In the genomic region with DNA sequence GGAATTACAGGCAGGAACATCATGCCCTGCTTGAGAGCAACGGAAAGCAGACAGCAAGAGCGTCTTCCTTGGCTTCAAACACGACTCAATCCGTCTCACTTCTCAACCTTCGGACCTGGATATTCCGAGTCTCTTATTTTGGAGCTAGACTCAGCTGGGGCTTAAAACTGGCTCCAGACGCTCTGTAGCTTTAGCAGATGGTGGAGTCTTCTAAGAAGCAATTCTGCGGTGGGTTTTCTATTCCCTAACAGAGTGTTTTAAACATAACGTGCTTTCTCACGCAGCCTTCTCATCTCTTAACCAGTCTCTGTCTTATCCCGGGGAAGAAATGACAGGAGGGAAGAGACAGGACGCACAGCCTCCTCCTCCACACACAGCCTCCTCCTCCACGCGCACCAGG, we compare ENCODE assay signal across 27 mouse cellular contexts. TPM values are rescaled to one million over a fixed set of nuclear protein-coding genes. Genes with fewer than 3 reads are reported as not detected.
DNase-seq lines count a peak whose midpoint lies in the region; ATAC-seq and TF ChIP-seq lines count a peak whose summit lies in the region.
"Had no signal": no experiment of that assay in that cellular context is flagged by ENCODE, and none has a peak within 500 bp of the region (broad histone marks: within the 10 kb centered on the region; RNA-seq: fewer than 3 reads in every experiment).

No protein-coding gene starts in this region.

- no peak for ATAC-seq in forebrain, postnatal 0 days
- ATAC-seq in forebrain, embryonic 12.5 days (ENCODE audit: low FRiP score): no peak
- ATAC-seq in intestine, embryonic 14.5 days (replicated peaks; ENCODE audit: low FRiP score, low TSS enrichment, low read depth): no peak
- ATAC-seq in intestine, postnatal 0 days: no peak
- ATAC-seq in midbrain, embryonic 11.5 days (ENCODE audit: low FRiP score): no peak
- no peak for ATAC-seq in midbrain, embryonic 16.5 days
- ATAC-seq: CD4-positive, CD25-positive, alpha-beta regulatory T cell, adult 4 months; forebrain, embryonic 15.5 days had no signal

- no peaks in the 10 kb centered on the region for H3K36me3 ChIP-seq in forebrain, postnatal 0 days (ENCODE audit: insufficient read depth)
- no peaks in the 10 kb centered on the region for H3K36me3 ChIP-seq in forebrain, embryonic 12.5 days (replicated peaks)
- H3K36me3 ChIP-seq in intestine, embryonic 14.5 days (ENCODE audit: control insufficient read depth, insufficient read depth, low read length): no peaks in the 10 kb centered on the region
- no peaks in the 10 kb centered on the region for H3K36me3 ChIP-seq in intestine, postnatal 0 days (ENCODE audit: control insufficient read depth, insufficient read depth)
- H3K36me3 ChIP-seq in midbrain, embryonic 11.5 days (ENCODE audit: control insufficient read depth, insufficient read depth, low read length): no peaks in the 10 kb centered on the region
- no peaks in the 10 kb centered on the region for H3K36me3 ChIP-seq in midbrain, embryonic 16.5 days (ENCODE audit: control insufficient read depth, insufficient read depth, low read length)
- H3K36me3 ChIP-seq: embryonic facial prominence, embryonic 15.5 days; forebrain, embryonic 10.5 days; forebrain, embryonic 15.5 days; G1E; heart, embryonic 15.5 days; hindbrain, embryonic 10.5 days had no signal

- no peaks in the 10 kb centered on the region for H3K9me3 ChIP-seq in forebrain, postnatal 0 days (ENCODE audit: low read length)
- H3K9me3 ChIP-seq in forebrain, embryonic 12.5 days: no peaks in the 10 kb centered on the region
- no peaks in the 10 kb centered on the region for H3K9me3 ChIP-seq in intestine, embryonic 14.5 days (ENCODE audit: control insufficient read depth, low read length)
- no peaks in the 10 kb centered on the region for H3K9me3 ChIP-seq in intestine, postnatal 0 days (ENCODE audit: control insufficient read depth)
- no peaks in the 10 kb centered on the region for H3K9me3 ChIP-seq in midbrain, embryonic 11.5 days (ENCODE audit: control insufficient read depth, low read length)
- no peaks in the 10 kb centered on the region for H3K9me3 ChIP-seq in midbrain, embryonic 16.5 days (replicated peaks; ENCODE audit: control insufficient read depth, low read length, poor library complexity, severe bottlenecking)
- H3K9me3 ChIP-seq: embryonic facial prominence, embryonic 15.5 days; forebrain, embryonic 10.5 days; forebrain, embryonic 15.5 days; heart, embryonic 15.5 days; hindbrain, embryonic 10.5 days had no signal

- H3K4me3 ChIP-seq in forebrain, postnatal 0 days (ENCODE audit: low read depth, low read length): no peak overlapping the region
- no peak overlapping the region for H3K4me3 ChIP-seq in forebrain, embryonic 12.5 days (replicated peaks)
- H3K4me3 ChIP-seq in intestine, embryonic 14.5 days (ENCODE audit: low read depth, low read length): no peak overlapping the region
- no peak overlapping the region for H3K4me3 ChIP-seq in intestine, postnatal 0 days (ENCODE audit: low read depth, low read length)
- H3K4me3 ChIP-seq in midbrain, embryonic 11.5 days (ENCODE audit: low read depth, low read length): no peak overlapping the region
- no peak overlapping the region for H3K4me3 ChIP-seq in midbrain, embryonic 16.5 days (ENCODE audit: low read depth, low read length)
- H3K4me3 ChIP-seq: embryonic facial prominence, embryonic 15.5 days; erythroblast, embryonic 14.5 days; forebrain, embryonic 10.5 days; forebrain, embryonic 15.5 days; gastrocnemius, adult 2 months; heart, embryonic 15.5 days; hindbrain, embryonic 10.5 days had no signal

- peaks cover 10% of the 10 kb centered on the region; the same call in 1 of the 2 replicates for H3K4me1 ChIP-seq in forebrain, postnatal 0 days (ENCODE audit: insufficient read depth)
- H3K4me1 ChIP-seq in forebrain, embryonic 12.5 days: peaks cover 12% of the 10 kb centered on the region
- H3K4me1 ChIP-seq in intestine, embryonic 14.5 days (replicated peaks; ENCODE audit: control insufficient read depth, insufficient read depth, low read length): peaks cover 13% of the 10 kb centered on the region
- H3K4me1 ChIP-seq in intestine, postnatal 0 days (replicated peaks; ENCODE audit: control insufficient read depth, insufficient read depth, low read length): no peaks in the 10 kb centered on the region; the same call in 1 of the 2 replicates
- H3K4me1 ChIP-seq in midbrain, embryonic 11.5 days (ENCODE audit: control insufficient read depth, insufficient read depth, low read length): peaks cover 6% of the 10 kb centered on the region
- peaks cover 11% of the 10 kb centered on the region for H3K4me1 ChIP-seq in midbrain, embryonic 16.5 days (ENCODE audit: control insufficient read depth, insufficient read depth, low read length)

- TF ChIP-seq CTCF in forebrain, postnatal 0 days (IDR thresholded peaks at IDR 0.05; ENCODE audit: low read depth): no peak
- TF ChIP-seq CTCF in intestine, postnatal 0 days (IDR thresholded peaks at IDR 0.05; ENCODE audit: low read depth): no peak

- H3K27ac ChIP-seq in forebrain, postnatal 0 days (ENCODE audit: low read depth, low read length): no peak overlapping the region
- no peak overlapping the region for H3K27ac ChIP-seq in forebrain, embryonic 12.5 days
- H3K27ac ChIP-seq in intestine, embryonic 14.5 days (ENCODE audit: low read depth): no peak overlapping the region
- no peak overlapping the region for H3K27ac ChIP-seq in intestine, postnatal 0 days (ENCODE audit: low read depth, low read length)
- no peak overlapping the region for H3K27ac ChIP-seq in midbrain, embryonic 11.5 days (ENCODE audit: low read depth, low read length)
- no peak overlapping the region for H3K27ac ChIP-seq in midbrain, embryonic 16.5 days (ENCODE audit: low read length)
- H3K27ac ChIP-seq: embryonic facial prominence, embryonic 15.5 days; forebrain, embryonic 10.5 days; forebrain, embryonic 15.5 days; gastrocnemius, adult 2 months; heart, embryonic 15.5 days; hindbrain, embryonic 10.5 days; hindbrain, embryonic 14.5 days had no signal

- H3K27me3 ChIP-seq in forebrain, postnatal 0 days (ENCODE audit: insufficient read depth, low read length): no peaks in the 10 kb centered on the region; the same call in none of the 2 replicates
- H3K27me3 ChIP-seq in forebrain, embryonic 12.5 days: peaks cover 16% of the 10 kb centered on the region
- H3K27me3 ChIP-seq in intestine, embryonic 14.5 days (replicated peaks; ENCODE audit: control insufficient read depth, insufficient read depth, low read length): no peaks in the 10 kb centered on the region
- H3K27me3 ChIP-seq in intestine, postnatal 0 days (replicated peaks; ENCODE audit: control insufficient read depth, insufficient read depth, low read length): no peaks in the 10 kb centered on the region
- peaks cover 6% of the 10 kb centered on the region for H3K27me3 ChIP-seq in midbrain, embryonic 11.5 days (ENCODE audit: control insufficient read depth, insufficient read depth, low read length)
- no peaks in the 10 kb centered on the region for H3K27me3 ChIP-seq in midbrain, embryonic 16.5 days (ENCODE audit: control insufficient read depth, insufficient read depth, low read depth, low read length)
- H3K27me3 ChIP-seq: embryonic facial prominence, embryonic 15.5 days; forebrain, embryonic 15.5 days; heart, embryonic 15.5 days had no signal

- no peak overlapping the region for H3K9ac ChIP-seq in forebrain, postnatal 0 days
- H3K9ac ChIP-seq in forebrain, embryonic 12.5 days: no peak overlapping the region
- H3K9ac ChIP-seq in intestine, embryonic 14.5 days (ENCODE audit: low read length): no peak overlapping the region
- no peak overlapping the region for H3K9ac ChIP-seq in intestine, postnatal 0 days (ENCODE audit: low read depth, low read length)
- H3K9ac ChIP-seq in midbrain, embryonic 11.5 days (ENCODE audit: low read length): no peak overlapping the region
- no peak overlapping the region for H3K9ac ChIP-seq in midbrain, embryonic 16.5 days (ENCODE audit: low read depth, low read length)
- H3K9ac ChIP-seq: embryonic facial prominence, embryonic 15.5 days; forebrain, embryonic 15.5 days; heart, embryonic 15.5 days; hindbrain, embryonic 14.5 days had no signal

- DNase-seq in forebrain, postnatal 0 days: peak; percentile 26
- DNase-seq in intestine, embryonic 14.5 days (ENCODE audit: low spot score): peak; percentile 16
- peak; percentile 21 for DNase-seq in midbrain, embryonic 11.5 days (ENCODE audit: low spot score, missing footprints)
- peak; percentile 6 to 54 for DNase-seq in spleen, postnatal 4 days (ENCODE audit: low spot score in 2 of 2)
- DNase-seq in spleen, adult 12 weeks (ENCODE audit: low spot score): no peak
- DNase-seq: adrenal gland, adult 8-10 months; adrenal gland, postnatal 36 days; B cell, adult 2 months; cerebellum, adult 11 months; cerebellum, adult 8-10 months; cerebellum, postnatal 14 days; embryo, embryonic 11 days; gastrocnemius, adult 2 months; gastrocnemius, postnatal 25 days had no signal

- no peak overlapping the region for H3K4me2 ChIP-seq in forebrain, postnatal 0 days (ENCODE audit: low read depth)
- H3K4me2 ChIP-seq in forebrain, embryonic 12.5 days: no peak overlapping the region
- no peak overlapping the region for H3K4me2 ChIP-seq in intestine, embryonic 14.5 days (ENCODE audit: low read length)
- no peak overlapping the region for H3K4me2 ChIP-seq in intestine, postnatal 0 days (replicated peaks; ENCODE audit: low read depth)
- H3K4me2 ChIP-seq in midbrain, embryonic 11.5 days: no peak overlapping the region
- no peak overlapping the region for H3K4me2 ChIP-seq in midbrain, embryonic 16.5 days (ENCODE audit: low read length)
- H3K4me2 ChIP-seq: embryonic facial prominence, embryonic 15.5 days; forebrain, embryonic 15.5 days; heart, embryonic 11.5 days; heart, embryonic 15.5 days; hindbrain, embryonic 14.5 days had no signal

- WGBS in forebrain, postnatal 0 days: 74% methylated on average over 14 of the region's 14 CpGs
- 92% methylated on average over 14 of the region's 14 CpGs for WGBS in forebrain, embryonic 12.5 days
- WGBS in intestine, embryonic 14.5 days: 81% methylated on average over 14 of the region's 14 CpGs
- 90% methylated on average over 14 of the region's 14 CpGs for WGBS in intestine, postnatal 0 days
- WGBS in midbrain, embryonic 11.5 days: 93% methylated on average over 14 of the region's 14 CpGs
- 90% methylated on average over 14 of the region's 14 CpGs for WGBS in midbrain, embryonic 16.5 days

RNA-seq across cellular contexts. Expression of gene Mylip, which starts 3.3 kb away (rescaled TPM):
- total RNA-seq in forebrain, postnatal 0 days (2014; rRNA removed): 15.6 and 17.9 TPM in 2 replicates
- polyA plus RNA-seq in forebrain, postnatal 0 days (2015; fragmentation: Nextera tagmentation; extraction: Ambion mirVana): 1.7 and 3.8 TPM in 2 replicates
- polyA plus RNA-seq in forebrain, embryonic 12.5 days (2016; fragmentation: Nextera tagmentation; extraction: Ambion mirVana): 5.3 and 6.8 TPM in 2 replicates
- polyA plus RNA-seq in intestine, embryonic 14.5 days (2014; fragmentation: Nextera tagmentation; extraction: Ambion mirVana): 5.3 and 5.8 TPM in 2 replicates
- polyA plus RNA-seq in intestine, postnatal 0 days (2015; fragmentation: Nextera tagmentation; extraction: Ambion mirVana): 2.1 and 2.2 TPM in 2 replicates
- 3.9 and 4.3 TPM in 2 replicates for polyA plus RNA-seq in midbrain, embryonic 11.5 days (2014; fragmentation: Nextera tagmentation; extraction: Ambion mirVana)
- polyA plus RNA-seq in midbrain, embryonic 16.5 days (2015; fragmentation: Nextera tagmentation; extraction: Ambion mirVana): 5.6 and 6.6 TPM in 2 replicates
